Mouse (Mus musculus): ENCODE results near the gene Ing1.

GRCm38 (mm10) chr8:11539049-11539448 is 16.3 kb upstream of the Ing1 start:
- TF ChIP-seq POLR2A (IDR thresholded peaks at IDR 0.05; ENCODE audit: extremely low read depth, insufficient read depth, low read length) = no peak
- no peak for TF ChIP-seq CTCF (IDR thresholded peaks at IDR 0.05; ENCODE audit: extremely low read depth, insufficient read depth, low read length)
